ENCODE assay signal across 9 mouse cellular contexts in the genomic region with DNA sequence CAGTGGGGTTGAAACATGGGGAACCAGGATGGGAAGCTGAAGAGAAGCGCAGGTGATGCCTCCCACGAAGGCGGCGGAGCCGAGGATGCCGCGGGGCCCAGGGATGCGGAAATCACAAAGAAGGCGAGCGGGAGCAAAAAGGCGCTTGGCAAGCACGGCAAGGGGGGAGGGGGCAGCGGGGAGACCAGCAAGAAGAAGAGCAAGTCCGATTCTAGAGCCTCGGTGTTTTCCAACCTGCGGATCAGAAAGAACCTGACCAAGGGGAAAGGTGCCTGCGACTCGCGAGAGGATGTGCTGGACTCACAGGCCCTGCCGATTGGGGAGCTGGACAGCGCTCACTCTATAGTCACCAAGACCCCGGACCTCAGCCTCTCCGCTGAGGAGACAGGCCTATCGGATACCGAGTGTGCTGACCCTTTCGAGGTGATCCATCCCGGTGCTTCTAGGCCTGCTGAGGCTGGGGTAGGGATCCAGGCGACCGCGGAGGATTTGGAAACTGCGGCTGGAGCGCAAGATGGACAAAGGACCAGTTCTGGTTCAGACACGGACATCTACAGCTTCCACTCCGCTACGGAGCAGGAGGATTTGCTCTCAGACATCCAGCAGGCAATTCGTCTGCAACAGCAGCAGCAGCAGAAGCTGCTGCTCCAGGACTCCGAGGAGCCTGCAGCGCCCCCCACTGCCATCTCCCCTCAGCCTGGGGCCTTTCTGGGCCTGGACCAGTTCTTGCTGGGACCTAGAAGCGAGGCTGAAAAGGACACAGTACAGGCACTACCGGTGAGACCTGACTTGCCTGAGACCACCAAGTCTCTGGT. TPM values are rescaled to one million over a fixed set of nuclear protein-coding genes. Genes with fewer than 3 reads are reported as not detected.
DNase-seq lines count a peak whose midpoint lies in the region; ATAC-seq lines count a peak whose summit lies in the region.
"Had no signal": no experiment of that assay in that cellular context is flagged by ENCODE, and none has a peak within 500 bp of the region (broad histone marks: within the 10 kb centered on the region; RNA-seq: fewer than 3 reads in every experiment).

No protein-coding gene starts in this region.

- peaks cover 23% of the 10 kb centered on the region for H3K27me3 ChIP-seq in lung, embryonic 15.5 days
- H3K27me3 ChIP-seq in liver, embryonic 13.5 days = peaks cover 45% of the 10 kb centered on the region

- peak overlapping the region; percentile 98 for H3K4me2 ChIP-seq in lung, embryonic 15.5 days
- H3K4me2 ChIP-seq in liver, embryonic 13.5 days = peak overlapping the region; percentile 74

- H3K4me3 ChIP-seq in lung, embryonic 15.5 days = peak overlapping the region; percentile 58
- H3K4me3 ChIP-seq in liver, embryonic 13.5 days (replicated peaks) = peak overlapping the region; percentile 49
- H3K4me3 ChIP-seq: myocyte had no signal

- no peak overlapping the region for H3K27ac ChIP-seq in lung, embryonic 15.5 days
- H3K27ac ChIP-seq in liver, embryonic 13.5 days = no peak overlapping the region

- H3K4me1 ChIP-seq in lung, embryonic 15.5 days = peaks cover 20% of the 10 kb centered on the region
- peaks cover 20% of the 10 kb centered on the region for H3K4me1 ChIP-seq in liver, embryonic 13.5 days (replicated peaks)

- H3K36me3 ChIP-seq in lung, embryonic 15.5 days = no peaks in the 10 kb centered on the region
- H3K36me3 ChIP-seq in liver, embryonic 13.5 days = no peaks in the 10 kb centered on the region

- ATAC-seq in lung, embryonic 15.5 days (ENCODE audit: borderline replicate concordance, extremely low read depth, low FRiP score, low TSS enrichment) = peak; percentile 50
- ATAC-seq in liver, embryonic 13.5 days (ENCODE audit: low read depth) = peak; percentile 37; the same call in 1 of the 2 replicates

- no peak for DNase-seq in lung, postnatal 25 days (ENCODE audit: low spot score)
- peak; percentile 65 to 67 for DNase-seq in cerebellum, postnatal 36 days
- peak; percentile 71 to 75 for DNase-seq in frontal cortex, postnatal 36 days (ENCODE audit: low spot score in 2 of 2)
- DNase-seq in kidney, postnatal 14 days = peak; percentile 4
- DNase-seq in liver, embryonic 13.5 days = no peak
- peak; percentile 7 for DNase-seq in ovary, postnatal 14 days (ENCODE audit: low spot score)
- no peak for DNase-seq in T-cell, adult 2 months (ENCODE audit: low spot score)

- peak overlapping the region; percentile 44 for H3K9ac ChIP-seq in lung, embryonic 15.5 days
- no peak overlapping the region; the same call in 1 of the 2 replicates for H3K9ac ChIP-seq in liver, embryonic 13.5 days

- no peaks in the 10 kb centered on the region for H3K9me3 ChIP-seq in lung, embryonic 15.5 days
- no peaks in the 10 kb centered on the region for H3K9me3 ChIP-seq in liver, embryonic 13.5 days (replicated peaks)

- WGBS in lung, embryonic 15.5 days = under 1% methylated on average over 40 of the region's 40 CpGs
- WGBS in liver, embryonic 13.5 days (ENCODE audit: insufficient replicate concordance) = under 1% methylated on average over 40 of the region's 40 CpGs

RNA-seq across cellular contexts. Expression of a gene that starts 0.6 kb away (rescaled TPM):
- polyA plus RNA-seq in lung, embryonic 15.5 days (2015; fragmentation: Nextera tagmentation; extraction: Ambion mirVana) = 0.28 and 0.45 TPM in 2 replicates
- 0.03 and 0.06 TPM in 2 replicates for polyA plus RNA-seq in liver, embryonic 13.5 days (2015; fragmentation: Nextera tagmentation; extraction: Ambion mirVana)
- polyA plus RNA-seq: myocyte had no signal

Comparison
In these comparisons a context has a peak if more than half of its experiments do, and no peak if none do; other contexts are left out.
1. DNase-seq: peak in cerebellum, postnatal 36 days (2 of 2), frontal cortex, postnatal 36 days (2 of 2), kidney, postnatal 14 days (single experiment) and ovary, postnatal 14 days (single experiment); none in lung, postnatal 25 days (single experiment), liver, embryonic 13.5 days (single experiment) and T-cell, adult 2 months (single experiment).